Mouse (Mus musculus): ENCODE results near the gene Aco1. TPM values are rescaled to one million over a fixed set of nuclear protein-coding genes. Genes with fewer than 3 reads are reported as not detected.

The Aco1 gene
- polyA plus RNA-seq, 1 experiment from 2014 or later, result 57.6 TPM

- ATAC-seq (ENCODE audit: low FRiP score), result no peak
- no peak overlapping the region for H3K4me2 ChIP-seq (replicated peaks)
- no peak overlapping the region for H3K9ac ChIP-seq
- no peaks in the 10 kb centered on the region for H3K9me3 ChIP-seq (replicated peaks)
- peaks cover 72% of the 10 kb centered on the region for H3K36me3 ChIP-seq
- H3K27me3 ChIP-seq, result no peaks in the 10 kb centered on the region
- H3K4me1 ChIP-seq, result no peaks in the 10 kb centered on the region
- H3K4me3 ChIP-seq, result no peak overlapping the region
- no peak overlapping the region for H3K27ac ChIP-seq
- WGBS, result 72% methylated on average over 2 of the region's 2 CpGs
Measured at GRCm38 (mm10) chr4:40192246-40192645, 49.4 kb downstream of the Aco1 start.

GRCm38 (mm10) chr4:40193461-40193860, 50.6 kb downstream of the Aco1 start:
- H3K27ac ChIP-seq, result no peak overlapping the region
- no peak overlapping the region for H3K9ac ChIP-seq
- WGBS, result 64% methylated on average over 9 of the region's 9 CpGs
- no peak overlapping the region for H3K4me2 ChIP-seq (replicated peaks)
- no peak overlapping the region for H3K4me3 ChIP-seq
- H3K27me3 ChIP-seq, result no peaks in the 10 kb centered on the region
- no peaks in the 10 kb centered on the region for H3K9me3 ChIP-seq (replicated peaks)
- H3K4me1 ChIP-seq, result no peaks in the 10 kb centered on the region
- peaks cover 72% of the 10 kb centered on the region for H3K36me3 ChIP-seq
- ATAC-seq (ENCODE audit: low FRiP score), result no peak

GRCm38 (mm10) chr4:40195336-40195735, 52.5 kb downstream of the Aco1 start:
- no peak for ATAC-seq (ENCODE audit: low FRiP score)
- Histone ChIP-seq H3K27ac (no peak overlapping the region), H3K9ac (no peak overlapping the region), H3K36me3 (peaks cover 60% of the 10 kb centered on the region), H3K4me3 (no peak overlapping the region), H3K27me3 (no peaks in the 10 kb centered on the region), H3K4me1 (no peaks in the 10 kb centered on the region), H3K4me2 (replicated peaks) (no peak overlapping the region), H3K9me3 (replicated peaks) (no peaks in the 10 kb centered on the region)
- WGBS, result 96% methylated on average over 2 of the region's 2 CpGs

- 96% methylated on average over 6 of the region's 6 CpGs for WGBS
- Histone ChIP-seq H3K4me2 (replicated peaks) (no peak overlapping the region), H3K27me3 (no peaks in the 10 kb centered on the region), H3K9me3 (replicated peaks) (no peaks in the 10 kb centered on the region), H3K4me1 (no peaks in the 10 kb centered on the region), H3K36me3 (peaks cover 26% of the 10 kb centered on the region), H3K4me3 (no peak overlapping the region), H3K27ac (no peak overlapping the region), H3K9ac (no peak overlapping the region)
- ATAC-seq (ENCODE audit: low FRiP score), result no peak
Measured at GRCm38 (mm10) chr4:40202205-40202604, 59.3 kb downstream of the Aco1 start.

- no peak for ATAC-seq (ENCODE audit: low FRiP score)
- H3K9me3 ChIP-seq (replicated peaks), result no peaks in the 10 kb centered on the region
- H3K27me3 ChIP-seq, result no peaks in the 10 kb centered on the region
- peaks cover 7% of the 10 kb centered on the region; the same call in 1 of the 2 replicates for H3K36me3 ChIP-seq
- no peak overlapping the region for H3K4me3 ChIP-seq
- WGBS, result 96% methylated on average over 3 of the region's 3 CpGs
- H3K27ac ChIP-seq, result no peak overlapping the region
- H3K9ac ChIP-seq, result no peak overlapping the region
- H3K4me2 ChIP-seq (replicated peaks), result no peak overlapping the region
- H3K4me1 ChIP-seq, result no peaks in the 10 kb centered on the region
Measured at GRCm38 (mm10) chr4:40204374-40204773, 61.5 kb downstream of the Aco1 start.

GRCm38 (mm10) chr4:40205231-40205903, 62.5 kb downstream of the Aco1 start:
- no peak for ATAC-seq (ENCODE audit: low FRiP score)
- Histone ChIP-seq H3K4me2 (replicated peaks) (no peak overlapping the region), H3K9me3 (replicated peaks) (no peaks in the 10 kb centered on the region), H3K9ac (no peak overlapping the region), H3K4me1 (no peaks in the 10 kb centered on the region), H3K4me3 (no peak overlapping the region), H3K27ac (no peak overlapping the region), H3K36me3 (0 out of 2 replicates have a peak, but pooled peaks cover 7% of the 10 kb centered on the region), H3K27me3 (no peaks in the 10 kb centered on the region)
- 94% methylated on average over 22 of the region's 22 CpGs for WGBS

- no peaks in the 10 kb centered on the region for H3K27me3 ChIP-seq
- H3K27ac ChIP-seq, result no peak overlapping the region
- ATAC-seq (ENCODE audit: low FRiP score), result no peak
- no peak overlapping the region for H3K9ac ChIP-seq
- 65% methylated on average over 5 of the region's 5 CpGs for WGBS
- no peaks in the 10 kb centered on the region for H3K36me3 ChIP-seq
- H3K4me2 ChIP-seq (replicated peaks), result no peak overlapping the region
- no peaks in the 10 kb centered on the region for H3K4me1 ChIP-seq
- H3K9me3 ChIP-seq (replicated peaks), result no peaks in the 10 kb centered on the region
- H3K4me3 ChIP-seq, result no peak overlapping the region
Measured at GRCm38 (mm10) chr4:40207701-40208100, 64.8 kb downstream of the Aco1 start.

- ATAC-seq (ENCODE audit: low FRiP score), result no peak
- H3K27ac ChIP-seq, result no peak overlapping the region
- no peak overlapping the region for H3K9ac ChIP-seq
- no peaks in the 10 kb centered on the region for H3K36me3 ChIP-seq
- H3K9me3 ChIP-seq (replicated peaks), result no peaks in the 10 kb centered on the region
- no peak overlapping the region for H3K4me2 ChIP-seq (replicated peaks)
- no peak overlapping the region for H3K4me3 ChIP-seq
- H3K4me1 ChIP-seq, result no peaks in the 10 kb centered on the region
- no peaks in the 10 kb centered on the region for H3K27me3 ChIP-seq
- WGBS, result 95% methylated on average over 4 of the region's 6 CpGs
Measured at GRCm38 (mm10) chr4:40212177-40212576, 69.3 kb downstream of the Aco1 start.

GRCm38 (mm10) chr4:40217910-40218309, 75.0 kb downstream of the Aco1 start:
- 68% methylated on average over 3 of the region's 3 CpGs for WGBS
- no peak for ATAC-seq (ENCODE audit: low FRiP score)

GRCm38 (mm10) chr4:40218382-40218781, 75.5 kb downstream of the Aco1 start:
- Histone ChIP-seq H3K9ac (no peak overlapping the region), H3K27ac (no peak overlapping the region), H3K4me1 (0 out of 2 replicates have a peak, but pooled peaks cover 5% of the 10 kb centered on the region), H3K27me3 (peaks cover 2% of the 10 kb centered on the region; the same call in 1 of the 2 replicates), H3K9me3 (replicated peaks) (no peaks in the 10 kb centered on the region), H3K4me3 (no peak overlapping the region), H3K36me3 (no peaks in the 10 kb centered on the region), H3K4me2 (replicated peaks) (no peak overlapping the region)
- no peak for ATAC-seq (ENCODE audit: low FRiP score)
- 74% methylated on average over 7 of the region's 7 CpGs for WGBS

More at GRCm38 (mm10) chr4:40217910-40218309, 75.0 kb downstream of the Aco1 start:
- Histone ChIP-seq H3K9me3 (replicated peaks) (no peaks in the 10 kb centered on the region), H3K36me3 (no peaks in the 10 kb centered on the region), H3K9ac (no peak overlapping the region), H3K4me3 (no peak overlapping the region), H3K27ac (no peak overlapping the region), H3K4me2 (replicated peaks) (no peak overlapping the region), H3K4me1 (0 out of 2 replicates have a peak, but pooled peaks cover 5% of the 10 kb centered on the region), H3K27me3 (peaks cover 2% of the 10 kb centered on the region; the same call in 1 of the 2 replicates)

- Histone ChIP-seq H3K4me2 (replicated peaks) (peak overlapping the region; percentile 19; the same call in 1 of the 2 replicates), H3K9ac (no peak overlapping the region), H3K27me3 (peaks cover 2% of the 10 kb centered on the region; the same call in 1 of the 2 replicates), H3K27ac (no peak overlapping the region), H3K4me1 (0 out of 2 replicates have a peak, but pooled peaks cover 5% of the 10 kb centered on the region), H3K9me3 (replicated peaks) (no peaks in the 10 kb centered on the region), H3K4me3 (no peak overlapping the region), H3K36me3 (no peaks in the 10 kb centered on the region)
- 18% methylated on average over 12 of the region's 12 CpGs for WGBS
- no peak for ATAC-seq (ENCODE audit: low FRiP score)
Measured at GRCm38 (mm10) chr4:40220437-40220836, 77.6 kb downstream of the Aco1 start.

GRCm38 (mm10) chr4:40221004-40221760, 78.3 kb downstream of the Aco1 start:
- Histone ChIP-seq H3K4me3 (no peak overlapping the region), H3K36me3 (no peaks in the 10 kb centered on the region), H3K27me3 (peaks cover 2% of the 10 kb centered on the region; the same call in 1 of the 2 replicates), H3K9me3 (replicated peaks) (no peaks in the 10 kb centered on the region), H3K27ac (no peak overlapping the region), H3K4me2 (replicated peaks) (peak overlapping the region; percentile 19; the same call in 1 of the 2 replicates), H3K4me1 (0 out of 2 replicates have a peak, but pooled peaks cover 5% of the 10 kb centered on the region), H3K9ac (no peak overlapping the region)
- no peak for ATAC-seq (ENCODE audit: low FRiP score)
- 33% methylated on average over 14 of the region's 14 CpGs for WGBS
